Mouse (Mus musculus): ENCODE measurements around the gene Gm597. TPM values are rescaled to one million over a fixed set of nuclear protein-coding genes. Genes with fewer than 3 reads are reported as not detected.

Gene Gm597
- not detected for total RNA-seq (2021)
- long read RNA-seq, experiment 1: 0 reads
- long read RNA-seq, experiment 2: 0 reads

- no peak for DNase-seq
These were observed at the start of gene Gm597 for GRCm38 (mm10) chr1:28780152-28780551. Gene Gm597, minus strand, starts transcription at chr1:28780252.

DNA sequence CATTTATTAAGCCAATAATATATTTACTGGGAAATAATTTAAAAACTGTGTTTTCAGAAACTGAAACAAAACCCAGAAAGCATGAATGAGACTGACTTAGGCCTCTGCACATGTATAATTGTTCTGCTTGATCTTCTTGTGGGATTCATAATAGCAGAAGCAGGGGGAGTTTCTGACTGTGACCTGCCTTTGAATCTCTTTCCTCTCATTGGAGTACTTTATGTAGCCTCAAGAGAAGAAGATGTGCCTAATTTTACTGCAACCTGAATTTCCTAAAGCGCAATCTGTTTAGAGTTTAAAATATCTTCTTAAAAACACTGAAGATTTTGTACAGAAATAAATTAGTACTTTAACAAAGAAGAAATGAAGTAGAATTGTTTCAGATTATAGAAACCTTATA is 27.6 kb upstream of the Gm597 start:
- no peak for DNase-seq

DNA sequence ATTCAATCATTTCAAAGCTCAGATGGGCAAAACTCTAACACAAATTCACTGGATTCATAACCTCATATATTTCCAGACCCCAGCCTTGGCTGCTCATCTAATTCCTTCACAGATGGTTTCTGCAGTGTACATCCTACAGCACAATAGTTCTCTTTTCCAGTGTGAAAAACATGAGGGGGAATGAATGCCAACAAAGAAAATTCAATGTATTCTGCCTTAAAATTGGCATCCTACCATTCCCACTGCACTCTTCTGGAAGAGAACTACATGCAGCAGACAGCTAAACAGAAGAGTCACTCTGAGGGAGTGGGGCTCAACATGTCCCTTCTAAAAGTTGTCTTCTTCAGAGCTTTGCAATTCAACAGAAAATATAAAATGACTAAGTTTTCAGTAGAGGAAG is 26.6 kb upstream of the Gm597 start:
- DNase-seq: no peak

GRCm38 (mm10) chr1:28800881-28801280 is 20.8 kb upstream of the Gm597 start:
- DNase-seq: no peak

All from adrenal gland, postnatal 10 days (tissue).